In the genomic region with DNA sequence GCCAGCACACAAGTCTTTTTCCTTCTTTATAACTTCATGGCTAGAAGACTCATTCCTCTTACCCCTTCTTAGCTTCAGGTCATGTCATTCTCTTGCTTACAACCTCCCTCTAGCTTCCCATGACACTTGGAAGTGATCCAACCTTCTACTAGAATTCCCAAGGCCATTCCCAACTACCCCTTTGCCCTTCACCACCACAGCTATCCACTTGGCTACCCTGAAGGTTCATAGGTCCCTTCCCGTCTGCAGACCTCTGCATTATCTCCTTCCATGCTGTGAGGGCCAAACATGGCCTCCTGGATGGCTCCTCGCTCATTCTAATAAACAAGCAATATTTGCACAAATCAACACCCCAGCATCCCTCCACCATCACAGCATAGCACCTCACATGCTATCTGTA, we compare ENCODE assay signal across 16 mouse cellular contexts.
"Had no signal": no experiment of that assay in that cellular context is flagged by ENCODE, and none has a peak within 500 bp of the region (broad histone marks: within the 10 kb centered on the region; RNA-seq: fewer than 3 reads in every experiment).

No protein-coding gene starts in this region.

- H3K4me1 ChIP-seq: midbrain, embryonic 15.5 days; neural tube, embryonic 12.5 days had no signal

- ATAC-seq: midbrain, embryonic 15.5 days had no signal

- DNase-seq: kidney, adult 18-20 months; lung, embryonic 14.5 days; lung, postnatal 14 days; retina, postnatal 1 day; right cerebral cortex, postnatal 4 days; spleen, adult 18-20 months; thymus, adult 18-20 months; thymus, postnatal 14 days had no signal

- H3K27ac ChIP-seq: left cerebral cortex, adult 2 months; limb, embryonic 10.5 days; liver, embryonic 14.5 days; macrophage; midbrain, embryonic 15.5 days; neural tube, embryonic 12.5 days had no signal

- H3K9me3 ChIP-seq: limb, embryonic 10.5 days; midbrain, embryonic 15.5 days; neural tube, embryonic 12.5 days had no signal

- H3K36me3 ChIP-seq: midbrain, embryonic 15.5 days; neural tube, embryonic 12.5 days had no signal

- H3K27me3 ChIP-seq: midbrain, embryonic 15.5 days; neural tube, embryonic 12.5 days had no signal

- H3K4me2 ChIP-seq: lung, embryonic 14.5 days; midbrain, embryonic 11.5 days; midbrain, embryonic 15.5 days; neural tube, embryonic 12.5 days had no signal

- H3K4me3 ChIP-seq: left cerebral cortex, adult 2 months; limb, embryonic 10.5 days; megakaryocyte, embryonic 14.5 days; midbrain, embryonic 15.5 days; neural tube, embryonic 12.5 days had no signal

- H3K9ac ChIP-seq: liver, embryonic 14.5 days; lung, embryonic 14.5 days; midbrain, embryonic 15.5 days; neural tube, embryonic 12.5 days had no signal
